Mouse (Mus musculus): ENCODE measurements around the gene Golim4.

Gene Golim4

DNA sequence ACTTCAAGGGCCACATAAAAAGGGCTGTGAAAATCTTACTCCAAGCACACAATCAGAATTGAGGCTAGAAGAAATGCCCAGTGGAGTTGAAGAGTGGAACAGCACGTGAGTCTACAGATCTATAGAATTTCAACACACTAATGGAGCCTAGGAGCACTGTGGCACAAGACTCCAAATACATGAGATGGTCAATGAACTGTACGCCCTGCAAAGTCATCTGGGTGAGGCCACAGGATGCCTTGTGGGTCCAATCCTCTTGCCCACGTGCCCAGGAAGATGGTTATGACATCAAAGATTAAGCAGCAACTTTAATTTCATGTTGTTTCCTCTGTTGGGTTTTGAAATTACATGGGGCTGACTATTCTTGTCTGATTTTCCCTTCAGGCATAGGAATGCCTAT lies 30.4 kb downstream of the Golim4 start:
- no peak for DNase-seq (ENCODE audit: low read depth in 1 of 2, low spot score in 2 of 2)

DNA sequence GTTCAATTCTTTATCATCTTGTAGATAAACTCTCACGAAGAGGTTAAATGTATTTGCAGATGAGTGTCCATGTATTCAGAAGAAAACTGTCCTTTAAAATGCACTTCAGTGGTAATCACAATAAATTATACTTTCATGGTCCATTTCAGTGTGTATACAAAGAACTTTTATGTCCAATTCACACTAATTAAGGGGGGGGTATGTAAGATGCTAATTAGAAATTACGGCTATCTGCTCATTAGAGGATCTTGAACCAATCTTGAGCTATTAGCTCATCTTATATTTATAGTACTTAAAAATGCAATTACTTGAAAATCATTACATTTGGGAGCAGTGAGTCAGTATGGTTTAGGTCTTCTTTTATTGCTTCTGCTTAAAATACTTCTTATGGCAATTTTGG lies 31.6 kb downstream of the Golim4 start:
- no peak for DNase-seq (ENCODE audit: low read depth in 1 of 2, low spot score in 2 of 2)

DNA sequence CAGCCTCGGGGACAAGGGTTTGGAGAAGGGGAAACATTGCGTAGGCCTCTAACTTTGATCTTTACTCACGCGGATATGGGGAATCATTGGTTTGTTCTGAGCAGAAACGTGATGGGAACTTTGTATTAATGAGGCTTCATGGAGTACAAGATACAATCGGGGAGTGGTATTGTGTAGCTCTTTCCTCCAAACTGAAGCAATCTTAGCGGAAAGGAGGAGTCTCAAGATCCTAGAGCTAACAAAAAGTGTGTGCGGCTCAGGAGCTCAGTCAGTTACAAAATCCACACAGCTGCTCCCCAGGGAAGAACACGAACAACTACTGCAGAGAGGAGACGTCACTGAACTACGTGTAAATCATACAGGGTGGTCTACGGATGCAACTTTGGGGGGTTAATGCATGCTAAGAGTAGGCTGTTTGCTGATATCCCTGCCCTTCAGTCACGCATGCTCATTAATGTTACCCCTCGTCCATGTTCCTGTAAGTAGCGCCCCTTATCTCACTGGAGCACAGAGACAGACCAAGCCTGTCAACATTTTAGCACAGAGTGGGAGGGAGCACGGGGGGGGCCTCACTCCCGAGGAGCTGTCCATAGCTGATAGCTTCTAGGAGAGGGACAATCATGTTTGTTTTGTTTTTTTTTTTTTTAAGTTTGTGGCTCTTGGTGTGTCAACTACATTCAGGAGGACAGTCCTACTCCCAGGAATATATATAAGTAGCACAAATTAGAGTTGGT lies 38.8 kb downstream of the Golim4 start:
- DNase-seq (ENCODE audit: low read depth in 1 of 2, low spot score in 2 of 2) = no peak

DNA sequence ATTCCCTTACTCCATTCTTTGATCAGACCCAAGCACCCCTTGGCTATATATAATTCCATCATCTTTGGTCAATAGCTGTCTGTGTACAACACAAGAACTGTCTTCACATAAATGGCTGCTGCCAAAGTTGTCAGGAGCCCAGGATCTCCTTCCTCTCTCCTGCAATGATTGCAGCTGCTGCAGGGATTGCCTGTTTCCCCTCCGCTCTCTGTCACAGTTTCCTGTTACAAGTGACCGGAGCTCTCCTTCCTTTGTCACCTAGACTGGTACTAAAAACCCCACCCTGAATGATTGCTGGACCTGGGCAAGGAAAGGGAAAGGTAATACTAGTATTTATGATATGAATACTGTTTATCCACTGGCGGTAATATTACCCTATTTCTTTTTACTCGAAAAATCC lies 44.0 kb downstream of the Golim4 start:
- DNase-seq (ENCODE audit: low read depth in 1 of 2, low spot score in 2 of 2) = no peak

DNA sequence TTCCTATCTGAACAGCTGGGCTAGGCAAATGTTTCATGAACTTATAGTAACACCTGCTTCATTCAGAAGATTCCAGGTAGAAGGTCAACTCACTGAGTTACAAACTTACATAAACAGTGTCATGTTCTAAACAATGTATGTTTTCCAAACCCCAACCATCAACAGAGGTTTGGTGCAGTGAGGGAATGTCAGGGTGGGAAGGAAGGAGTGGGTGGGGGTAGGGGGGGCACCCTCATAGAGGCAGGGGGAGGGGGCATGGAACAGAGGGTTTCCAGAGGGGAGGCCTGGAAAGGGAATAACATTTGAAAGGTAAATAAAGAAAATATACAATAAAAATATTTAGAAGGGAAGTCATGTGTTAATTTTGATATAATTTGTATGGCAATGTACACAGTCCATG lies 46.0 kb downstream of the Golim4 start:
- DNase-seq (ENCODE audit: low read depth in 1 of 2, low spot score in 2 of 2) = no peak

DNA sequence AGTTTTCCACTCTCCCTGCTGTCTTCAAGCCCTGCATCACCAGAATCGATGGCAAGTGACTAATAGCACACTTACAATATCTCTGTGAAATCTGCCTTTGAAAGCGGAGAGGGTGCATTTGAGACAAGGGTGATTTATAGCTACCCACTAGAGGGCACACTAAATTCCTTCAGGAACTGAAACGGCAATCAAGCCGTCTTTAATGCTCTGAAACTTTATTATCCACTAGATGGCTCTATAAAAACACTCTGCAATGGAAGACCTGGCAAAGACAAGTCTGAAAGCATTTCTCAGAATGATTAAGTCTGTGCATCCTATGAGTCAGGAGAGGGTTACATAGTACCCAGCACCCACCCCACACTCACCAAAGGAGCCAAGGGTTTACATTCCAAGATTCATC lies 46.5 kb downstream of the Golim4 start:
- no peak for DNase-seq (ENCODE audit: low read depth in 1 of 2, low spot score in 2 of 2)

DNA sequence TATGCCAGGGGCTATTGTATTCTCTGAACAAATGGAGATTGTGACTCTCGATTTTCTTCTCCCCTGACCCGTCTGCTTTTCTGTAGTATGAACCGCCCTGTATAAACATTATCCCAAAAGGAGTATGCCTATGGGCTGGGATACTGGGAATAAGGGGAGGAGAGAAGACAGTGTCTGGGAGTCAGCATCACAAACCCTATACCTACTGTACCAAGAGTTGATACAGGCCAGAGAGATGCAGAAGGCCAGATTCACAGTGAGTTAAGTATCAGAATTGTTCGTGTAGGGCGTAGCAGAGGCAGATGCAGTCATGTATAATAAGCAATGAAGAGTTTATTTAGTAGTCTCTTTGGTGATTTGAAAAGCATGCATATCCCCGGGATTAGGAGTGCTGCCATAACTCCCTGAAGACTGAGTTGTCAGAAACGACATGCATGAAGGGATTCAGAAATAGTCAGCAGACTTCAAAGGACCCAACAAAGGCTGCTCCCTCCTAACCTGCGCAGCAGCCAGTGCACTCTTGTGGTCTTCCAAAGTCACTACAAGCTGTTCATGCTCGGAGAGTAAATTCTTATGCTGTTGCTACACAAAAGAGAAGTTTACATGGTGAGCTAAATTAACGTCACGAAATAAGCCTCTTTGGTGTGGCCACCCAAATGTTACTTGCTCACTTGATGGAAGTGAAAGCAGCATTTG lies 54.7 kb downstream of the Golim4 start:
- DNase-seq (ENCODE audit: low read depth in 1 of 2, low spot score in 2 of 2) = no peak

DNA sequence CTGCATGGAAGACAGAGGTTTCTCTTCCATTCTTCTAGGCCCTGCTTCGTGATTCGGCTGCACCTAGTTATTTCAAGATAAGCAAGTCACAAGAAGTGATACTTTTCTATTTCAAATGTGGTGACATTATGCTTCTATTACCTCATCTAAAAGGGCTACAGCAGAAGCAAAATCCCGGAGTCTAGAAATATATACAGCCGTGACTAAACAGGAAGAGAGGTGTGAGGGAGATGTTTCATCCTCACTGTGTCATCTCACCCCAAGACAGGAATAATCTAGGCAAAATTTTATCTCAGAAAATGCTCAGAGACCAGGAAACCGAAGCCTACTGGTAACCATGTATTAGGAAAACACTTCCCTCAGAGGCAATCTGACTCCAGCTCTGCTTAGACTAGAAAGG lies 61.7 kb downstream of the Golim4 start:
- DNase-seq (ENCODE audit: low read depth in 1 of 2, low spot score in 2 of 2) = no peak

DNA sequence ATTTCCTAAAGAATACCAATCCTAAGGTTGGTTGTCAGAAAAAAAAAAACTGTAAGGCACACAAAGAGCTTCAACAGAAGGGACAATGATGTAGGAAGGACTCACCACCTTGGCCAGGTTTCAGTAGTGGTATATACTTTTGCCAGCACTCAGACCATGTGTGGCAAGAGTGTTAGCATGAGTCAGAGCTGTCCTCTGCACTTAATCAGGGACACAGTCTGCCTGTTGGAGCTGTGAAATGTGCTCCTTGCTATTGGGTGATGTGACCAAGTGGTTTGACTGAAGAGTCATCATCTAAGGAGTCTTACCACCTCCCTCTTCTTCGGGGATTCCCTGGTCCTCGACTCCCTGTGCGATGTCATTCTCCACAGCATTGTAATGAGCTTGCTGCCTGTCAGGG lies 65.2 kb downstream of the Golim4 start:
- no peak for DNase-seq (ENCODE audit: low read depth in 1 of 2, low spot score in 2 of 2)

DNA sequence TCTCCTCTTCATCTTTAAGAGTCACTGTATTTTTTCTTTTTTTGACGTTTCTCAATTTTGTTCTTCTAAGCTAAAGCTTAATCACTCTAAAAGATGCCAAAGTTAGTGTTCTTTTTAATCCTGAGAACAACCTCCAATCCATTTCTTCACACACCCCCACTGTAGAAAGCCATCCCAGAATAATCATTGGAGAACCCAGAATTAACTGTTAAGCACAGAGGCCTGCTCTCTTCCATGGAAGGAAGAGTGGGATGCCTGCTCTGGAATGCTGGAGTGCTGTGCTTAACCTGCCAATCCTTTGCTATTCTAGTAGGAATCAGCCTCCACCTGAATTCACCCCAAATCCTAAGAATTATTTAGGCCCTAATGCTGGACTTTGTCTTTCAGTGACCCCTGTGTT lies 67.4 kb downstream of the Golim4 start:
- no peak for DNase-seq (ENCODE audit: low read depth in 1 of 2, low spot score in 2 of 2)

DNA sequence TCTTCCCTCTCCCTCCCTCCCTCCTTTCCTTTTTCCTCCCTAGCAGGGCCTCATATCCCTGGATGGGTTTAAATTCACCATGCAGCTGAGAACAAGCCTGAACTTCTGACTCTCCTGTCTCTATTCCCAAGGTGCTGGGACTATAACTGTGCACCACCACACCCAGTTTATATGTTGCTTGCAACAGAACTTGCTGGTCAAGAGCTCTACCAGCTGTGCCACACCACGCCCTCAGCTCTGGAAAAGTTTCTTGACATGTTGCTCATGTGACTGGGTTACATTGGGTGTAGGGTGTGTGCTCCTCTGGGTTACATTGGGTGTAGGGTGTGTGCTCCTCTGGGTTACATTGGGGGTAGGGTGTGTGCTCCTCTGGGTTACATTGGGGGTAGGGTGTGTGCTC lies 75.2 kb downstream of the Golim4 start:
- no peak for DNase-seq (ENCODE audit: low read depth in 1 of 2, low spot score in 2 of 2)

DNA sequence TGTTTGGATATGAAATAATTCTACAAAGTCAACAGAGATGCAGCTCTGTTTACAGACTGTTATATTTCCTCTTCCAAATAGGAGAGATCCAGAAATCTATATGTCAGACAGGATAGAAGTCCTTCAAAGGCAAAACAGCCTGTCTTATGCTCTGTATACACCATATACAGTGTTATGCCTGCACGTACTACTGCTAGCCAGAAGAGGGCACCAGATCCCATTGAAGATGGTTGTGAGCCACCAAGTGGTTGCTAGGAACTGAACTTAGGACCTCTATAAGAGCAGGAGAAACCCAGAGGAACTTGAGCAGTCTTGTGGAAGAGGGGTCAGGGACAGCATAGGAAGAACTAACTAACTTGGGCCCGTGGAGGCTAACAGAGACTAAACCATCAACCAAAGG lies 77.5 kb downstream of the Golim4 start:
- no peak for DNase-seq (ENCODE audit: low read depth in 1 of 2, low spot score in 2 of 2)

DNA sequence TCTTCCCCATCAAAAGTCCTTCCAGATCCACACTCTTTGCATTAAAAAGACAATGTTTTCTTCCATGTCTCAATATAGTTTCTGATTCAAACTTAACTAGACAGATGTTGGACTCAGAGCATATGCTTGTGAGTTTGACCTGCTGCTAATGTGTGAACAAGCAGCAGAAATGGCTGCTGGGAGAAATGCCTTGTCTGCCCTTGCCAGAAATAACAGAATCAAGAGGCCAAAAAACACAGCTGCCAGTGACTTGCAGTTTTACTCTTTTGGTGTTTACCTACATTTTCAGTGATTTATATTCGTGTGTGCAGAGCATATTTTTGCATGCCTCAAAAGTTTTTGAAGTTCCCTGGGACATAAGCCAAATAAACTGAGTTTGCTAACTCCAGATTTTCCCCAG lies 87.9 kb downstream of the Golim4 start:
- DNase-seq (ENCODE audit: low read depth in 1 of 2, low spot score in 2 of 2) = no peak

DNA sequence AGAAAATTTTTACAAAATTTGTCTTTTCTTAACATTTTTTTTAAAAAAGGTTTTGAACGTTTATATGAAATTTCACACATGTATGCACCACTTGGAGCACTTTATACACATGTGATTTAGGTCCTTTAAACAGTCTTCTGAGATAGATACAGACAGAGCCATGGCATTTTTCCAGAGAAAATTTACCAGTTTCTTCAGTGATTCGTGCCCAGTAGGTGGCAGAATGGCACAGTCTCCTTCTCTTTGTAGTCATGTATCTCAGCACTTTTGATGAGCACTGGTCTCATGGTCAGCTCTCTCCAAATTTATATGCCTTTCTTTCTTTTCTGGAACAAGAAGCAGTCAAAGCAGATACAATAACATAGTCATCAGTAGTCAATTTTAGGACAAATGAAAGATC lies 92.5 kb downstream of the Golim4 start:
- DNase-seq (ENCODE audit: low read depth in 1 of 2, low spot score in 2 of 2) = no peak

DNA sequence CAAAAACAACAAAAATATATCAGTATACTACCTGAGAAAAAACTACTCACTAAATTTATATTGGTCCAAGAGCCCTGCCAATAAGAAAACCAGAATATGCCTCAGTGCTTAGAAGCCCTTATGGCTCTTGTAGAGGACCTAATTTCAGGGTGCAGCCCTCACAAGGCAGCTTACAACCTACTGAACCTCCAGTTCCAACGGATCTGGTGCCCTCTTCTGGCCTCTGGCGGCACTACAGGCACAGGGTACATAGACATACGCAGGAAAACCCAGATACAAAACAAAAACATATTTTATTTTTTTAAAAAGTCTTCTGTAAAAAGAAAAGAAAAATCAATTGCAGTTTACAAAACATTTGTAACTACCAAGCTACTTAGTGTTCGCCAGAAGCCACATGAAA lies 95.1 kb downstream of the Golim4 start:
- DNase-seq (ENCODE audit: low read depth in 1 of 2, low spot score in 2 of 2) = peak in 1 of 2 experiments; percentile 35

DNA sequence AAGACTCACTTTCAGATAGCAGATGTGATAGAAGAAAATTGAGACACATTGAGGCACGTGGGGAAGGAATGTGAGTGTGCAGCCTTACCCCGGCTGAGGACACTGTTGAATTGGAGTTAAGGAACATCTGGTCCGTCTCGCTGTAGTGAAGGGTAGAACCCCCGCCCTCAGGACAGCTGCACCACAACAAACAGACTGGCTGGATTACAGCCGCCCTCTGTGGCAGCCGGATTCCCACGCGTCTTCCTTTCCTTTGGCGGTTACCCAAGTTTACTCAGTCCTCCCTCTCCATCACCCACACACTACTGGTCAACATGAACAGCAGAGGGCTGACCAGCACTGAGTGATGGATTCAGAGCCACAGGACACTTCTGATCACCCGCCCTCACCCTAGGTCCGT lies 96.0 kb downstream of the Golim4 start:
- no peak for DNase-seq (ENCODE audit: low read depth in 1 of 2, low spot score in 2 of 2)

DNA sequence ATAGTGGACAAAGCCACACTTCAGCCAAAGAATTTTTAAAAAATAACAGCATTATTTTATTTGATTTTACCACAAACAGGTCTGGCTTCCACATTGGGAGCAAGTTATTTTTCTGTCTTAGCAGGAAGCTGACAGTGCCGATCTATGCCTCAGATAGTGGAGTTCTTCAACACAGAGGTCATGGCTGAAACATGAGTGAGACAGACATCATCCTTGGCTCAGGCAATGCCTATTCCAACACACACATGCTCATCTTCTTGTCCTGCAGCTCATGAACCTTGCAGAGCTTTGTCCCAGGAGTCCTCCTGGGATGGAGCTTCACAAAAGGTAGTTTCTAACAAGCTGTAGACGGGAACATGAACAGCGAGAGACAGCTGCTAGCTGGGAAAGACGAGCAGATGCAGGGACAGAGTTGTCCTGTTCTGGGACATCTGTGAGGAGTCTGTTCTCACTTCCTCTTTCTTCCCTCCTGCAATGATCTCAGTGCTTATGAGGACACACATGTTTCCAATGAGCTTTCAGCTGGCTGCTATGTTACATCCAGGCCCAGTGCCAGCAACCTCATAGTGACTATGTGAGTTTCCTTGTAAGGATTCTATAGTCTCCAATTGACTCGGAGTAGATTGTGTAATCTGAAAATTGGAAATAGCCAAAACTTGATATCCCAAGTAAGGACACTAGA lies 121.3 kb downstream of the Golim4 start:
- DNase-seq (ENCODE audit: low read depth in 1 of 2, low spot score in 2 of 2) = peak; percentile 5 to 28

DNA sequence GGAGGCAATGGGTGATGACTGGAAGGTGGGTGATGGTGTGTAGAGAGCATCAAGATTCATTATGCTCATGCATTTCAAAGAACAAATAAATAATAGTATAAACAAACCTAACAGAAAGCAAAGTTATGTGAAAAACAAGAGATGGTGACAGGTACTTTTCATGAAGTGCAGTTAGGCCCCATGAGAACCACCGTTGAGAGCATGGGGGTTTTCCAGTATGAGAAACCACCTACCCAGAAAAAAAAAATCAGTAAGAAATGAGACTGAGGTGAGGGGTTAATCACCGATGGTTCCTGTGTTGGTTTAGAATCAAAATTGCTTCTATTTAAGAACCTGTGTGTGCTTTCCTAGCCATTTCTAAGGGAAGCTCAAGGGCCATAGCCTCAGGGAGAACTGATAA lies 121.9 kb downstream of the Golim4 start:
- no peak for DNase-seq (ENCODE audit: low read depth in 1 of 2, low spot score in 2 of 2)
